Mouse (Mus musculus): ENCODE results near the gene Sgk2.

Sgk2 gene

DNA sequence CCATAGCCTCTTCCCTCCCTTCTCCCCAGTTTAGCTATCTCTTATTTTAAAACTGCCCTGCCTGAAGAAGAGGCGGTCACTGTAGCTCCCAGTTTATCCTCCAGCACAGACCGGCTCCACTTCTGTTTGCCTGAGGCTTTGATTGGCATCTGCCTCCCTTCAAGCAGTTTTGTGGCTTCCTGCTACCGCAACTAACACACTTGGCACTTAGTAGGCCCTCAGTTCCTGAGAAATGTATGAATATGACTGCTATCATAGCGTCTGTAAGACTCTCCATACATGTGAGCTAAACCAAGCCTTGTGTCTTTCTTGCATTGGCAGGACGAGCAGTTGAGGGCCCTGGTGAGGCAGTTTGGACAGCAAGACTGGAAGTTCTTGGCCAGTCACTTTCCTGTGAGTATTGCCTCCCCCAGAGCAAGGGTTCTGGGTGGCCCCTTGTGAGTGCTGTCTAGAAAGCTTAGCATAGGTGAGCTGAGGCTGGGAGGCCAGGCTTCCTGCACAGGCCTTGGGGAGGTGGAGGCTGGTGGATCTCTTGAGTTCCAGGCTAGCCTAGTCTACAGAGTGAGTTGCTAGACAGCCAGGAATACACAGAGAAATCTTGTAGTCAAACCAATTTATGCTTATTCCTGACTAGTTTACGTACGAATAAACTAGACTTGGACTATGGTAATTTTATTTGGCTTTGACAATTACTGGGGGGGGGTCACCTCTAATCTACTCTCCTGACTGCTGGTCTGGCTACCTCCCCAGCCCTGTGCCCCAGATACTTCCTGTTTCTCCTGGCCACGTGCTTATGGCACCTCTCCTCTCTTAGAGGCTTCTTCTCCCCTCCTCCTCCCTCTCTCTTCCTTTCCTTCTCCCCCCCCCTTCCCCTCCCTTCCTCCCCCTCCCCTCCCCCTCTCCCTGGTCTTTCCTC, 74.3 kb downstream of the Sgk2 start:
- DNase-seq (ENCODE audit: low spot score), result no peak

DNA sequence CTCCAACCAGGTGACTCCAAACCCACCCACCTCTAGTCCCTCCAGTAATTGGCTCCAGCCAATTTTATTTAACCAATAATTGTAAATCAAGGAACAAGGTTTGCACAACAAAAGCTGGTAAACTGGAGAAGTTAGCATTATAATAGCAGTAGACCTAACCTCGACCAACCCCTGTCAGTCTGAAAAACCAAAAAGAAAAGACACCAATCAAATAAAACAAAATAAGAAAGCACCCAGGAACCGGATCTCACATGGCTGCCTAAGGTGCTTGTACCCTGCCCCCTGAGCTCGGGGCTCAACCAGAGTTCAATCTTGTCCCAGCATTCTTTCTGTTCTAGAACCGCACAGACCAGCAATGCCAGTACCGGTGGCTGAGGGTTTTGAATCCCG, 75.0 kb downstream of the Sgk2 start:
- no peak for DNase-seq (ENCODE audit: low spot score)
